Mouse (Mus musculus) limb, embryonic 15.5 days (tissue): ENCODE results near the gene Lrrc39. TPM values are rescaled to one million over a fixed set of nuclear protein-coding genes. Genes with fewer than 3 reads are reported as not detected.

Experiments used
- ATAC-seq: fragments of 200-750 bp; cut with Nextera tagmentation; 2 replicates; pipeline ENCODE4 v1.8.0; 2017; ENCODE audit warnings: low read depth, moderate TSS enrichment; ENCODE audit not compliant: insufficient number of reproducible peaks, low FRiP score, low TSS enrichment
- H3K27ac ChIP-seq: fragments of 300-500 bp; sonication (generic); 2 replicates; pipeline ENCODE4 v1.5.1; 2015; ENCODE audit warnings: moderate library complexity, mild to moderate bottlenecking, inconsistent platforms
- H3K27me3 ChIP-seq: fragments of 300-500 bp; sonication (generic); 2 replicates; pipeline ENCODE4 v1.6.1; 2015; ENCODE audit warnings: inconsistent platforms
- H3K36me3 ChIP-seq: fragments of 300-500 bp; sonication (generic); 2 replicates; pipeline ENCODE4 v1.6.1; 2015; ENCODE audit warnings: inconsistent platforms
- H3K4me1 ChIP-seq: fragments of 300-500 bp; sonication (generic); 2 replicates; pipeline ENCODE4 v1.6.1; 2015; ENCODE audit warnings: inconsistent platforms
- H3K4me2 ChIP-seq: fragments of 300-500 bp; sonication (generic); 2 replicates; pipeline ENCODE4 v1.6.1; 2015; ENCODE audit warnings: mild to moderate bottlenecking, inconsistent platforms
- H3K4me3 ChIP-seq: fragments of 300-500 bp; sonication (generic); 2 replicates; pipeline ENCODE4 v1.5.1; 2015; ENCODE audit warnings: mild to moderate bottlenecking, inconsistent platforms
- H3K9ac ChIP-seq: fragments of 300-500 bp; sonication (generic); 2 replicates; pipeline ENCODE4 v1.6.1; 2015; ENCODE audit warnings: inconsistent platforms
- H3K9me3 ChIP-seq: fragments of 300-500 bp; sonication (generic); 2 replicates; pipeline ENCODE4 v1.6.1; 2016; ENCODE audit warnings: inconsistent platforms
- WGBS: fragments of 180-500 bp; shearing (Covaris S2); methylation state at CpG from one replicate; pipeline ENCODE4 v1.1.7; 2015; 5-methylcytosine and 5-hydroxymethylcytosine counted together
- polyA plus RNA-seq: library from polyadenylated mRNA; unstranded; fragments of >200 nt; fragmentation: Nextera tagmentation; extraction: Ambion mirVana; gene quantifications from 2 replicates; pipeline ENCODE4 v1.2.1, GENCODE M21; 2015

Lrrc39 gene
- polyA plus RNA-seq, 1 experiment from 2014 or later, result 1.1 TPM

GRCm38 (mm10) chr3:116570628-116571027 lies 7.9 kb downstream of the Lrrc39 start:
- no peak overlapping the region for H3K4me3 ChIP-seq
- no peak overlapping the region for H3K27ac ChIP-seq
- H3K4me2 ChIP-seq, result no peak overlapping the region
- H3K36me3 ChIP-seq, result no peaks in the 10 kb centered on the region
- H3K9me3 ChIP-seq, result no peaks in the 10 kb centered on the region
- 69% methylated on average over 2 of the region's 2 CpGs for WGBS
- H3K9ac ChIP-seq, result no peak overlapping the region
- H3K27me3 ChIP-seq, result no peaks in the 10 kb centered on the region
- no peak for ATAC-seq
- H3K4me1 ChIP-seq, result no peaks in the 10 kb centered on the region

- H3K27ac ChIP-seq, result no peak overlapping the region
- ATAC-seq, result no peak
- no peak overlapping the region for H3K4me3 ChIP-seq
- H3K4me1 ChIP-seq, result no peaks in the 10 kb centered on the region
- H3K36me3 ChIP-seq, result peaks cover 13% of the 10 kb centered on the region
- H3K9me3 ChIP-seq, result no peaks in the 10 kb centered on the region
- WGBS, result 61% methylated on average over 3 of the region's 3 CpGs
- H3K27me3 ChIP-seq, result no peaks in the 10 kb centered on the region
- no peak overlapping the region for H3K9ac ChIP-seq
- no peak overlapping the region for H3K4me2 ChIP-seq
Observed at GRCm38 (mm10) chr3:116577286-116577685, 14.5 kb downstream of the Lrrc39 start.

- H3K27ac ChIP-seq, result no peak overlapping the region
- no peaks in the 10 kb centered on the region for H3K9me3 ChIP-seq
- H3K36me3 ChIP-seq, result peaks cover 48% of the 10 kb centered on the region
- 94% methylated on average over 9 of the region's 9 CpGs for WGBS
- no peak for ATAC-seq
- H3K9ac ChIP-seq, result no peak overlapping the region
- H3K27me3 ChIP-seq, result no peaks in the 10 kb centered on the region
- no peak overlapping the region for H3K4me3 ChIP-seq
- H3K4me2 ChIP-seq, result no peak overlapping the region
- no peaks in the 10 kb centered on the region for H3K4me1 ChIP-seq
Observed at GRCm38 (mm10) chr3:116582201-116582600, 19.4 kb downstream of the Lrrc39 start.

- peaks cover 25% of the 10 kb centered on the region for H3K36me3 ChIP-seq
- peak overlapping the region; percentile 89 for H3K27ac ChIP-seq
- 0 out of 2 replicates have a peak, but pooled peaks cover 6% of the 10 kb centered on the region for H3K4me1 ChIP-seq
- peak overlapping the region; percentile 39 for H3K4me2 ChIP-seq
- H3K9me3 ChIP-seq, result no peaks in the 10 kb centered on the region
- H3K27me3 ChIP-seq, result no peaks in the 10 kb centered on the region
- WGBS, result 2% methylated on average over 22 of the region's 22 CpGs
- H3K4me3 ChIP-seq, result peak overlapping the region; percentile 91
- ATAC-seq, result peak; percentile 66
- peak overlapping the region; percentile 90 for H3K9ac ChIP-seq
Observed at GRCm38 (mm10) chr3:116594076-116594727, 31.4 kb downstream of the Lrrc39 start.

- Histone ChIP-seq H3K36me3 (peaks cover 17% of the 10 kb centered on the region), H3K27ac (peak within 1 kb of the TSS; percentile 89), H3K27me3 (no peaks in the 10 kb centered on the region), H3K9me3 (no peaks in the 10 kb centered on the region), H3K4me1 (0 out of 2 replicates have a peak, but pooled peaks cover 6% of the 10 kb centered on the region), H3K9ac (peak within 1 kb of the TSS; percentile 90), H3K4me2 (peak within 1 kb of the TSS; percentile 69), H3K4me3 (peak within 1 kb of the TSS; percentile 91)
- WGBS, result under 1% methylated on average over 65 of the region's 65 CpGs
- ATAC-seq, result peak; percentile 95
Observed at GRCm38 (mm10) chr3:116594728-116595602, 32.2 kb downstream of the Lrrc39 start, which contains the start of gene Sass6. Sass6 (plus strand) TSS chr3:116594982.

- 0 out of 2 replicates have a peak, but pooled peaks cover 6% of the 10 kb centered on the region for H3K4me1 ChIP-seq
- no peaks in the 10 kb centered on the region for H3K9me3 ChIP-seq
- peaks cover 12% of the 10 kb centered on the region for H3K36me3 ChIP-seq
- ATAC-seq, result no peak
- WGBS, result 7% methylated on average over 10 of the region's 10 CpGs
- no peaks in the 10 kb centered on the region for H3K27me3 ChIP-seq
- H3K27ac ChIP-seq, result no peak overlapping the region
- peak overlapping the region; percentile 69 for H3K4me2 ChIP-seq
- peak overlapping the region; percentile 91 for H3K4me3 ChIP-seq
- H3K9ac ChIP-seq, result peak overlapping the region; percentile 90
Observed at GRCm38 (mm10) chr3:116595603-116595991, 32.8 kb downstream of the Lrrc39 start.

- no peak overlapping the region for H3K27ac ChIP-seq
- no peak overlapping the region for H3K4me3 ChIP-seq
- no peaks in the 10 kb centered on the region for H3K4me1 ChIP-seq
- no peaks in the 10 kb centered on the region for H3K36me3 ChIP-seq
- 87% methylated on average over 2 of the region's 2 CpGs for WGBS
- H3K9ac ChIP-seq, result no peak overlapping the region
- H3K4me2 ChIP-seq, result no peak overlapping the region
- no peaks in the 10 kb centered on the region for H3K9me3 ChIP-seq
- no peaks in the 10 kb centered on the region for H3K27me3 ChIP-seq
- no peak for ATAC-seq
Observed at GRCm38 (mm10) chr3:116599705-116600104, 36.9 kb downstream of the Lrrc39 start.

GRCm38 (mm10) chr3:116601005-116601404 lies 38.2 kb downstream of the Lrrc39 start:
- ATAC-seq, result no peak
- no peaks in the 10 kb centered on the region for H3K9me3 ChIP-seq
- WGBS, result 81% methylated on average over 5 of the region's 5 CpGs

GRCm38 (mm10) chr3:116601781-116602180 lies 39.0 kb downstream of the Lrrc39 start:
- Histone ChIP-seq H3K9me3 (no peaks in the 10 kb centered on the region), H3K4me3 (no peak overlapping the region), H3K36me3 (0 out of 2 replicates have a peak, but pooled peaks cover 2% of the 10 kb centered on the region), H3K4me1 (no peaks in the 10 kb centered on the region), H3K4me2 (no peak overlapping the region), H3K27ac (no peak overlapping the region), H3K9ac (no peak overlapping the region), H3K27me3 (no peaks in the 10 kb centered on the region)
- ATAC-seq, result no peak
- 93% methylated on average over 5 of the region's 5 CpGs for WGBS

More at GRCm38 (mm10) chr3:116601005-116601404, 38.2 kb downstream of the Lrrc39 start:
- no peaks in the 10 kb centered on the region for H3K27me3 ChIP-seq
- no peaks in the 10 kb centered on the region for H3K36me3 ChIP-seq
- no peaks in the 10 kb centered on the region for H3K4me1 ChIP-seq
- H3K9ac ChIP-seq, result no peak overlapping the region
- H3K4me3 ChIP-seq, result no peak overlapping the region
- no peak overlapping the region for H3K27ac ChIP-seq
- H3K4me2 ChIP-seq, result no peak overlapping the region

- no peaks in the 10 kb centered on the region for H3K4me1 ChIP-seq
- no peaks in the 10 kb centered on the region for H3K9me3 ChIP-seq
- H3K27ac ChIP-seq, result no peak overlapping the region
- WGBS, result 72% methylated on average over 9 of the region's 9 CpGs
- no peak overlapping the region for H3K4me2 ChIP-seq
- no peak overlapping the region for H3K9ac ChIP-seq
- no peak for ATAC-seq
- H3K27me3 ChIP-seq, result no peaks in the 10 kb centered on the region
- H3K36me3 ChIP-seq, result peaks cover 12% of the 10 kb centered on the region; the same call in 1 of the 2 replicates
- no peak overlapping the region for H3K4me3 ChIP-seq
Observed at GRCm38 (mm10) chr3:116604570-116604969, 41.8 kb downstream of the Lrrc39 start.

- Histone ChIP-seq H3K27ac (no peak within 1 kb of the TSS), H3K4me3 (no peak within 1 kb of the TSS), H3K9ac (no peak within 1 kb of the TSS), H3K9me3 (no peaks in the 10 kb centered on the region), H3K4me2 (no peak within 1 kb of the TSS), H3K4me1 (no peaks in the 10 kb centered on the region), H3K36me3 (peaks cover 36% of the 10 kb centered on the region), H3K27me3 (no peaks in the 10 kb centered on the region)
- 77% methylated on average over 10 of the region's 10 CpGs for WGBS
- ATAC-seq, result no peak
Observed at GRCm38 (mm10) chr3:116614295-116614892, 51.6 kb downstream of the Lrrc39 start, which contains the start of gene Trmt13. Trmt13 (minus strand) TSS chr3:116614587.
